Mouse (Mus musculus) liver, postnatal 0 days (tissue): Measurements from ENCODE around the gene Npm3.

ENCODE experiments used
- CTCF ChIP-seq: sonication (generic); IDR thresholded peaks from 2 replicates; pipeline ENCODE4 v1.5.1; 2016; ENCODE audit warnings: antibody characterized with exemption, low read depth
- EP300 ChIP-seq: IDR thresholded peaks from 2 replicates; pipeline ENCODE4 v1.6.1; 2016; ENCODE audit warnings: antibody characterized with exemption, low read depth, mild to moderate bottlenecking

DNA sequence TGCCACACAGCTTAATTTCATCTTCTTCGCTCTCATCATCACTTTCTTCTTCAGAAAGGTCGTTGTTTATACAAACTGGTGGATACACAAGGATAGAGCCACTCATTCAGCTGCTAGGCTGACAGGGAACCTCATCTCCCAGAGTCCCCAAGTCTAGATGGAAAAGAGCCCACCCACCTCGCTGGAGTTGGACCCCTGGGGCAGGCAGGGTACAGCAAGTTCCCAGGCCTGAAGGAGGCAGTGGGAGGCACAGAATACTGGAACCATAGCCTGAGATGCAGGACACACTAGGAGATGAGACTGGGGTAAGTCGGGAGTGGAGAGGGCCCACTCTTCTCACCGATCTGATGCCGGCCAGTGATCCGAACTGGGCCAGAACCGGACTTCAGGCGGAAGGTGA, 1.2 kb downstream of the Npm3 start:
- TF ChIP-seq CTCF = no peak
- TF ChIP-seq EP300 = no peak
